Mouse (Mus musculus) frontal cortex, postnatal 10 days (tissue): ENCODE data around the gene Tcf21.
A peak's percentile ranks its signal among the peaks of the same experiment; 100 is the strongest.

ENCODE experiments used
- DNase-seq, 2 experiments: peaks; one replicate each; pipeline ENCODE4 v3.0.0; 2022; ENCODE audit warnings: low spot score in 2 of 2, mixed read lengths in 1 of 2

Gene Tcf21

DNA sequence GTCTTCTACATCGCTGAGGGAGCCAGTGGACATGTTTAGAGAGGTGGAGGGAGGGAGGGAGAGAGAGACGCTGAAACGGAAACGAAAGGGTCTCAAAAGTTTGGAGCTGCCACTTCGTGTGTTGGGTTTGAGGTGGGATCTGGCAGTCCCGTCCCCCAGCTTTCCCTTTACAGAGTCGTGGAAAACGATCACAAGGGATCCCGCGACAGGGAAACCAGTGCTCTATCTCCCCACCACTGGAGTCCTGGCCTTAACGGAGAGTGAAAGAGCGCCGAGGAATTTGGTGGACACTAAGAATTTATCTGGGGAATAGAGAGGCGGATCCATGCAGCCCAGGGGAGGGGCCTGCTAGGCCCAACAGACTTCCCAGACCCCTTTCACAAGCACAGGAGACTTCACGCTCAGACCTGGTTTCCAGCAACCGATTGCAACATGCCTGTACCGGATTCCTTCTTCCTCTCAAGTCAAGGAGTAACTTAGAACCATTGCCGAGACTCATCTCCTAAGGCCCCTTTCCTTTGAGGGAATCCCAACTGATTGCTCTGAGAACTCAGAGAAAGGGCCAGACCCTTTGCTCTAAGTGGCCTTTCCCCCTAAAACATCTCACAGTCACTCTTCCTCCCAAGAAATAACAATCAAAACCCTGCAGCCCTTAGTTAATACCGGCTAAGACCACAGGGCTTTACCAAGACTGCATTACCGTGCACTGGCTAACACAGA is at the start of gene Tcf21:
Tcf21 (minus strand) TSS at position 304 of the 720 bp plus-strand sequence.
- DNase-seq, result no peak

DNA sequence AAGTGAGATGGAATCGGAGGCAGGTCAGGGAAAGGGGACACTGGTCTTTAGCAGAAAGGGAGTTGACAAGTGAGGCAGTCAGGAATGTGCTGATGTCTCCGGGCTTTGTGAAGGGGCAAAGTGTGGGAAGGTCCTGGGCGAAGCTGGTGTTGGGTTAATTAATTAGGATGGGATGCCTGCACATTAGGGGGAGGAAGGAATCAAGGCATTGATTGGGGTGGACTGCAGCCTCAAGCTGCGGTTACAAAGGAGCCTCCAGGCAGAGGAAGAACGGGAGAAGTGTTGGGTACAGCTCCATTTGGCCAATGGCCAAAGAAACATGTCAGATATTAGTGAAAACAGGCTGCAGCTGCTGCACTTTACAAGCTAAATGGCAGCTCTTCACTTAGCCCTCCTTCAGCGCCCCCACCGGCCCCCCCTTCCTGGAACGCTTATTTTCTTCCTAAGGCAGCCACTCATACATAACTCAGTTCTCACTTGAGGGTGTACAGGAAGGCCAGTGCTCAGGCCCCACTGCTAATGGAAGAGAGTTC is 48.5 kb upstream of the Tcf21 start:
- peak; percentile 6 to 10 for DNase-seq

DNA sequence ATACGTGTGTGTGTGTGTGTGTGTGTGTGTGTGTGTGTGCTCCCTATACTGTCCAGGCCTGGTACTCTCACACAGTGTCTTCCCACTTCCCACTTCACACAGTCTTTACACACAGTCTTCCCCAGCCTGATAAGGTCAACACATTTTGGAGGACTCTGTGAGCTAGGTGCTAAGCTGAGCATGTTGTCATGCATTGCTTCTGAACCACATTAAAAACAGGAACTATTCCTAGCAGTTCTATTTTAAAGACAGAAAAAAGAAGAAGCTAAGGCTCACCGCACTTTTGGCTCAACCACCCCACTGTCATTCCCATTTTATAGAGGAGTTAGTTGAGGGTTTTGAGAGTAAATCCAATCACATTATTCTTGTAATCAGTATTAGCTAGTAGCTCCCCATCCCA is 47.2 kb upstream of the Tcf21 start:
- DNase-seq, result no peak

DNA sequence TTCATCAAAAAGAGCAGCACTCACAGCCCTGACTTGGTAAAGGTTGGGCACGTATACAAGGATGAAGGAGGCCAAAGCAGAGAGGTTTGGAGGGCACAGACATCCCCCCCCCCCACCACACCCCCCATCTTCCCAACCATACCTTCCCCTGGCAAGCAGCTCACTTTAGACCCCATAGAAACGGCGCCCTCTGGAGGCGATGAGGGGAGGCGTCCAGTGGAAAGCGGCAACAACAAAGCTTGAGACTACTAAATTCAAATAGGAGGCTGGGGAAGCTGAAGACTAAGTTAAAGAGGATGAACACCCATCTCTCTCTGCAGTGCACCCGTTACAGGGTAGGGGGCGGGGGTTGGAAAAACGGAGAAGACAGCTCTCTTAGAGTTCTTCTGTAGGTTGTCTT is 38.1 kb upstream of the Tcf21 start:
- DNase-seq, result no peak

DNA sequence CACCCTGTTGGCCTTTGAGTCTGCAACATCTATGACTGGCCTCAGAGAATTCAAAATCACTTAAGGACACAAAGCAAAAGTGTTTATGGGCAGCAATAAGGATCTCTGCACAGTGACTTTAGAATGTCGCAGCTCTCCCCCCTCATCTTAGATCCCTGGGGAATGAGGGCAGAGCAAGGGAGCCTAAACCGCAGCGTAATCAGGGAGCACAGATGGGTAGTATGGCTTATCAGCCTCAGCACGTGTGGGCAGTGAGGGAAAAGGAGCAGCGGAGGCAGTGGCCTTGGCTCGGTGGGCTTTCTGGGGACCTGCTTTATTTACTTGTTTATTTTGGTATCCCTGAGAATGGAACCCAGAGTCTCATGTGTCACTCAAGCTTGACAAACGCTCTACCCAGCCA is 34.4 kb upstream of the Tcf21 start:
- no peak for DNase-seq

DNA sequence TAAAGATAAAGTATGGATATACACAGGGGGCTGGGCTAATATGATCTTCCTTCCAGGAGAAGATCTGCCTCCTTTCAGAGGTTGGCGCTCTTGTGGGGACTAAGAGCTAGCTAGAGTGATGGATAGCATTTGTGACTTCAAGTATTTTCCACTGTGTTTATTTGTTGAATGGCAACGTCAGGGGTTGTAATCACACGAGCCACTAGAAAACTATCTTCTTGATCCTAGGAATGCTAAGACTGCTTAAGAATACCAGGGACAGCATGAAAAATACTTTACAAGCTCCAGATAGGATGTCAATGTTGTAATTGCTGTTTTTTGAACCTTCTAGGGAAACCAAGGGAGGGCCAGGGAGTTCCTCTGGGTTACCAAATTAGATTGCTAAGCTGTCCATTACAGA is 25.4 kb upstream of the Tcf21 start:
- DNase-seq, result no peak

DNA sequence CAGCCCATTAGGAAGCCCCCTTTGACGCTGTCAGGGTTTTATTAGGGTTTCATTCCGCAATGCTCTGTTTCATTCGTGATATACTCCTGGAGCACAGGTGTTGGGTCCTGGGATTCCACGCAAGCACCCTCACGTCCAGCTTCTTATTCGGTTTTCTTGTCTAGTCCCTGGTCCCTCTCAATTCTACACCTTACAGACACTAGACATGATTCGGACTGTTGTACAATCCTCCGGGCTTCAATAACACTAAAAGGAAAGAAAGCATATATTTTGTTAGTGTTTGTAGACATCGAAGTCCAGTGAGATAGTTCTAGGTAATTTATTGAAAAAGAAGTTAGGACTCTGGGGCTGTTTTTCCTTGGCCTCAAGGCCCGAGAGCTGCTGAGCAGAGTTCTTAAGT is 24.8 kb upstream of the Tcf21 start:
- no peak for DNase-seq

DNA sequence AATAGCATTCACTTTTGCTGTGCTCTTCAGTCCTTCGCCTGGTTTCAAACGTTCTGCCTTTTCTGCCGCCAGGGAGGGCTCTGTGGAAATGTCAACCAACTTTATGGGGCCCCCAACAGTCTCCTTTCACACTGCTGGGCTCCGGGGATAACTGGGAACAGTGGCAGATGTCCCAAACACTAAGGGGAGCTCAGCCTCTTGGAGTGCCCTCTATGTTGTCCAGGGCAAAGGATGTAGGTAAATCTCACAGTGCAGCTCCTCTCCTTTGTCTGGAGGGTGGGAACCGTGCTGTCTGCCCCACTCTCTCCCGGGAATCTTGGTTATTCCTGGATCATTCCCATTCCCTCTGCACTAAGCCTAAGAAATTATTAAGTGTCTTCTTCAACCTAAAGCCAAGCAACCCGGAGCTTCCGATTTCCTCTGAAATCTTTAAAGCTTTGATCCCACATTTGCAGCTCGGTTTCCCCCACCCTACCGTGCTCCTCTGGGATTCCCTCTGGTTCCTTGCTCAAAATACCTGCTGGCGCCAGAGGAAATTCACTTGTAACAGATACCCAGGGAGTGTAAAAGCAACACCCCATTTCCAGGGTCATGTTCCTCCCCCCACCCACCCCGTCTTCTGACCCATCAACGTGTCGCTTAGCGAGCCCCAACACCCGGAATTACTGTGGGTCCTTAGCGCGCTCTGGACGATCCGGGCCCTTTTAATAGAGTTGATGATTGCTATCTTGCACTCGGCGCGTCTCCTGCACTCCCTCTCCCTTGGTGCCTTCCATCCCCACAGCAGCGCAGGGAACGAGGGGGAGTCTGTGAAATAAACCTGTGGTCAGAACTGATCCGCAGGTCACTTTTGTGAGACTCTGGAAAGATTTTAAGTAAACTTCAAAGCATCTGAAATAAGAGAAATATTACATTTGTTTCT is 23.7 kb upstream of the Tcf21 start:
- no peak for DNase-seq

DNA sequence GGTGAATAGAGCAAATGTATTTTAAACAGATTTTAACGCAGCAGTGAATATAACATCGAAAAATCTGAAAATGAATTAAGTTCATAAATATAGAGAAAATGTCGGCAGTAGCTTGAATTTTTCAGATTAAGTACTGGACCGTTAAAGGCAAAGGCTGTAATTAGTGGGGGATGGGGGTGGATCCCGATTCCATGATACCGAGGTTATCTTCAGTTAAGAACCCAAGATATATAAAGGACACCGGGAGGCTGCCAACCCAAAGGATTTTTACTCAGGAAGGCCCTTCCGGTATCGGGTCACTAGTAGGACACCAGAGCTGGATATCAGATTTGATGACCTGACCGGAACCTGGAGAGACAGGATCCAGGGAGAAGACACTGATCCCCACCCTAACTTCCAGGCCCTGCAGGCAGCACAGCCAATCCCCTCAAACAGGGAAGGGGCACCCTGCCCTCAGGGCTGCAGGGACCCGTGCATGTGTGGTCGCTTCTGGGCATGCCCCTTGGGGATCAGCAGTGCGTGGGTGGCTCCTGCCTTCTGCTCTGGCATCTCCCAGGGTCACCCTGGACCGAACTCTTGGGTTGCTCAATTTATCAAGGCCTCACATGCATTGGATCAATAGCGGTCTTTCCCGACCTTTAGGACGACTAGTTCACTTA is 22.9 kb upstream of the Tcf21 start:
- no peak for DNase-seq

DNA sequence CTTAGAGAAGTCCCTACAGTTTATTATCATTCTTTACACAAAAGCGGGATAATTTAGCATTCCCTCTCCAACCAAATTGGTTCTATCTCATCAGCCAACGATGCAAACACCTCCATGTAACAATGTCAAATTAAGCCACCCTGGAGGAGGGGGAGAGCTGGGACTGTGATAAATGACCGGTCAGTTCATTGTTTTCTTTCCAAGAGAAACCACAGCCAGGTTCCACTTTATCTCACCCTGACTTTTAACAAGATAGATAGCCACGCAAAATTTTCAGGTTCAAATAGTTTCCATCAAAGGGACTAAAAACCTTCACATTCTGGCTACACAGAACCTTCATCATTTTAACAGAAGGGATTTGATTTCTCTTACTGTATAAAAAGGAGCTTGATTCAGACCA is 22.1 kb upstream of the Tcf21 start:
- DNase-seq, result no peak

DNA sequence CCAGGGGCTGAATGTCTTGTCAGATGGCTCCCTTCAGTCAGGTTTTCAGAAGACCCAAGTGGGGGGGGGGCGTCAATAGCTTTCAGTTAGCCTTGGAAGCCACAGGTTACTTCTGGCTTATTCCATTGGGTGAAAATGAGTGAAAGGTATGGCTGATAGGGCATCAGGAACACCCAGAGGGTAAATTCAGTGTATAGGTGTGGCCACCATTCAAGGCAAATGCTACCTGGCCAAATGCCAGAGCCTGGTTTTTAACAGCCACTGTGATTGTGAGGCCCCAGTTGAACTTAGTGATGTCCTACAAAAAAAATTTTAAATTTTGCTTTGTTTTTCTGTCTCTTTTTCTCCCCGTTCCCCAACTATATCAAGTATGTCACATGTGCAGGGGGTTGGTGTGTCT is 6.3 kb upstream of the Tcf21 start:
- no peak for DNase-seq

DNA sequence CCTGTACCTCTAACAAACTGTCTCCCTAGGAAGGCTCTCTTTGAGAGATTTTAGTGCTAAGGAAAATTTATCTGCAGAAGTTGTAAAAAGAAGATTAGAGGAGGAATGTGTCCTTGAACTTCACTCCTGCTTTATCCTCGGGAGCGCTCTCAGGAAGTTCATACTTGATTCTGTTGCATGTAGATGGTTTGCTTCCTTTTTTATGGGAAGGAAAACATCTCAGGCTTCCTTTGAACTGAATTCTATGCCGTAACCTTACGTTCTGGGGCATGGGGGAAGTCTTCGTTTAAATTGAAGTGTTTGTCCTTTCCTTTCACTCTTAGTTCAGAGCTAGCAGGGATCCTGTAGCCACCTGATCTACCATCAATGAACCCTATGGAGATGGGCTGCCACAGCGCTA is 2.9 kb upstream of the Tcf21 start:
- DNase-seq, result no peak

DNA sequence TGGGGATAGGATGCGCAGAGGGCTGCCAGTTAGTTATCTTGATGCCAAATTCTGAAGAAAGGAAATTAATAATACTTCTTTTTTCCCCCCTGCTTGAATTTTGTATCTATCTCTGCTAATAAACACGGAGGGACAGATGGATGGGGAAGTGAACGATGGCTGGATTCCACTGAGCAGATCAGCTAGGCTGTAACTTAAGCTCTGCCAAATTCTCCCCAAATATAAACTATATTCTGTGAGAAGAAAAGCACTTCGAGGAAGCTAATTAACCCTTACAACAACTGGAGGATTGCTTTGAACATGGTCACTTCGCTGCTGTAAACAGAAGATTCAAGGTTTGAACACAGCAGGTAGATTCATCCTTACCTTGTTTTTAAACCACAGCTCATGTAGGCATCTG is 2.5 kb upstream of the Tcf21 start:
- DNase-seq, result no peak

DNA sequence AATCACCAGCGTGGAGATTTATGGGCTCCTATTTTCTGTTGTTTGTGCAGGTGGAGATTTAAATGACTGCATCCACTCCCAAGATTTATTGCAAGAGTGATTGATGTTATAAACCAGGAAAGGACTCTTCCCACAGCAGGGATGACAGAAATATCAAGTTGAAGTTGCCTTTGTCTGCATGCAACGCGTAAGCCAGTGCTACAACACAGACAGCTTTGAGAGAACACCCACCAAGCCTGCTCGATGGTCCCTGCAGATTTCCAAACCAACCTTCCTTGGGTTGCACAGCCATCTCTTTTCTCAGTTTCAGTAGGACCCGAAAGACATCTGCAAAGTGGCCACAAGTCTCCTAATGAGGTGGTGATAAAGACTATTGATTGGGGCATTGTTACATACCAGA is 1.7 kb upstream of the Tcf21 start:
- no peak for DNase-seq

DNA sequence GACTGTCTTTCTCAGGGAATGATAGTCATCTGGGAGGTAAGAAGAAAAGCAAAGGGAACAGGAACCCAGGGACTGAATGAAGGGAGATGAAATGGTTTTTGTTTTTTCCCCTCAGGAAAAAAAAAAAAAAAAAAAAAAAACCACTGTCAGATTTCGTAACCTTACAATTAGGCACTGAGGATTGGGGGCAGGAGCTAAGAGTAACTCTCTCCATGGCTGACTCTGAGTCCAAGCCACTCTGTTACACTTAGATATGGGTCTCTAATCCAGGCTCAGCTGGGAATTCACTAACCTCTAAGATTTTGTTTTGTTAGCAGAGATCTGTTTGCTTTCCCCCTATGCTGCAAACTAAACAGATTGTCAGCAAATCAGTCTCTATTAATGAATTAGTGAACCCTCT is 1.3 kb upstream of the Tcf21 start:
- DNase-seq, result no peak

DNA sequence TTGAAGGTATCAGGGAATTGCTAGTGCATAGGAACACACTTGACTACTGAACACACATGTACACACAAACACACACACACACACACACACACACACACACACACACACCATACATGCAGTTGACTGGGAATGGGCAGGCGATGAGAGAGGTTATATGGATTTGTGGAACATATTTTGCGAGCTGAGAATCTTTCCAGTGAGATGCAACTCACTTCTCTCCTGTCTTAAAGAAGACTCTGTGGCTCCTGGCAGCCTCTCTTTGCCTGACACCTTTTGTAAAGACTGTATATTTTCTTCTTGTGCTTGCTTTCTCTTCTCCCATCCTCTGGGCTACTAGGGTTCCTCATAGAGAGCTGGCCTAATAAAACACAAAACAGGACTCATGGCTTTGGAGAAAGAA is 867 bp upstream of the Tcf21 start:
- DNase-seq, result no peak

DNA sequence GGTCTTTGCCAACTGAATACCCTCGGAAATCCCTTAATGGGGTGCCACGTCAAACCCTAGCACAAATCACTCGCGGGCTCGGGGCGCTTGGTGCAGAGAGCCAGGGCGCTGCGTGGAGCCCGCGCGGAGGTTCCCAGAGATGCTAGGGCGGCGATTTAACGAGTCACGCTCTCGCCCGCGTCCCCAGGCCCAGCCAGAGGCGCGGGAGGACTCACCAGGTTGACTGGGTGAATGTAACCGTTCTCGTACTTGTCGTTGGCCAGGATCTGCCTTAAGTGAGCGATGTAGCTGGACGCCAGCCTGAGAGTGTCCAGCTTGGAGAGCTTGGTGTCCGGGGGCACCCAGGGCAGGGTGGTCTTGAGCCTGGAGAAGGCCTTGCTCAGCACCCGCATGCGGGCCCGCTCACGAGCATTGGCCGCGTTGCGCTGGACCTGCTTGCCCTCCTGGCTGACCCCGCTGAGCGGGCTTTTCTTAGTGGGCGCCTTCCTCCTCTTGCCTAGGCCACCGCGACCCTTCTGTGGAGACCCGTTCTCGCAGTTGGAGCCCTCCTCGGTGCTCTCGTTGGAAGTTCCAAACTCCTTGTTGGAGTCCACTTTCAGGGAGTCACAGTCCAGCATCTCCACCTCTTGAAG is 619 bp downstream of the Tcf21 start:
- no peak for DNase-seq

DNA sequence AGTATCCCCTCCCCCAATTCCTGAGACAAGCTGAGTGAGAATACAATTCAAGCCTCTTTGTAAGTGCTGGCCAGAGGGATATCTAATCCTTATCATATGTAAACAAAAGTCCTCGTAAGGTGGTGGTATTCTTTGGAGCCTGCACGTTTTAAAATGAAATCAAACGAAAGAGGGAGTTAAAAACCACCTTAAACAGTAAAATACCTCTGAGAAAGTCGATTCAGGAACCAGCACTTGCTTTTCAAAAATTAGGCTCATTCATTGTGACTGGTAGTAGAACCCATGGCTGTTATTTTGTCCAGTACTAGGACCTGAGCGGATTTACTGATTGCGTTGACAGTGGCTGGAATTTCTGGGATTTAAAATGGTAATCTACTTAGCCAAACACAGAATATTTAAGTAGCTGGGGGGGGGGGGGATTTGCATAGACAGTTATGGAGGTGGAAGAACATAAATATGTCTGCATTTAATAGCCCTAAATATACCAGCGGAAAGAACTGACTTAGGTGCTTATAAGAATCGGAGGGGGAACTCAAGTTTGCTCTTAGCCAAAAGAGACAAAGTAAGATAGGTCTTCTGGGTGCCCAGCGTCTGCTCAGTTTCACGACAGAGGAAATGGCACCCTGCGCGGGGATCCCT is 1.3 kb downstream of the Tcf21 start:
- DNase-seq, result no peak

DNA sequence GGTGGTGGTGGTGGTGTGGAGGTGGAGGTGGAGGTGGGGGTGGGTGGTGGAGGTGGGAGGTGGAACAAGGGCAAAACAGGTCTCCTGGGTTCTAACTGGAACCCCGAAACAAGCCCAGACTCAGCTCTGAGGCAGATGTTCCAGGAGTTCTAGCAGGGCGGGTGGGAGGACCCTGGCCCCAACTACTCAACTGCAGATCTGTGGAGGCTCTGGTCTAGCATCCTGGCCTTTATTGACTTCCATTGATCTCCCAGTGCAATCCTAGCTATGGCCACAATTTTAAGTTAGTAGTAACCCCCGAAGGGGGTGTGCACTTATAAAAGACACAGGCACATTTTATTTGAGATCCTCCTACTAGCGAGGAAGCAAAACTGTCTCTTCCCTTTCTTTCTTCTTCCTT is 2.0 kb downstream of the Tcf21 start:
- no peak for DNase-seq

DNA sequence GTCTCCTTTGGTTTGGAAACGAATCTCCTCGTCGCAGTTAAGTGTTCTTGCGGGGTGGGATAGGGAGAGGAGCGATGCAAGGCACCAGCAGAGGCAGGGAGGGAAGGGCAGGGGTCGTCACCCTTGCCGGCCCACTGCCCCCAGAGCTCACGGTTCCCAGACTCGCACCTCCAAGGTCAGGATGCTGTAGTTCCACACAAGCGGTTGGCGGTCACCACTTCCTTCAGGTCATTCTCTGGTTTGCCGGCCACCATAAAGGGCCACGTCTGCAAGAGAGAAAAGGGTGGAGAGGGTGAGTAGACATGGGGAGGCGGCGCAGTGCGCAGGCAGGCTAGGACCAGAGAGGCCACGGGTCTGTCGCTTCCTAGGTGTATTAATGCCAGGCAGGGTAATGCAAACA is 2.4 kb downstream of the Tcf21 start:
- no peak for DNase-seq

DNA sequence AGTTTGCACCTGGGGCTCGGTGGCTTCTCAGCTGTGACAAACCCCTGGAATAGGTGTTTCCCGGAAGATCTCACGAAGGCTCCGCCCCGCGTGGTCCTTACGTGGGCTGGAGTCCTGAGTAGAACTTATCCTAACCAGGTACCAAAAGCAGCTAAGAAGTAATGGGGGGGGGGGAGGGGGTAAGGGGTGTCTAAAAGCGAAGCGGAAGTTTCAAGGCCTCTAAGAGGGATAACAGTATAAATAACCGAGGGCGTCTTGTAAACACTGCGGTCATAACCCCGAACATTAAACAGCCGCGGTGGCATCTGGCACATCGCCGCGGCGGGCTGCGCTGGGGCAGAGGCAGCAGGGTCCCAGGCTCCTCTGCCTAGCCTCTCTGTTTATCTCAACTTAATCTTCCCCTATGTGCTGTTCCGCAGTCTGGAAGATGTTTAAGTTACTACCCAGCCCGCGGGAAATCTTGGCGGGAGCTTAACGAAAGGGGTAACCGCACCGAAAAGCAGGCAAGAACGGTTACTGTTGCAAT is 3.7 kb downstream of the Tcf21 start:
- DNase-seq, result no peak
